Mouse (Mus musculus): Measurements from ENCODE around the gene Pigo.

DNA sequence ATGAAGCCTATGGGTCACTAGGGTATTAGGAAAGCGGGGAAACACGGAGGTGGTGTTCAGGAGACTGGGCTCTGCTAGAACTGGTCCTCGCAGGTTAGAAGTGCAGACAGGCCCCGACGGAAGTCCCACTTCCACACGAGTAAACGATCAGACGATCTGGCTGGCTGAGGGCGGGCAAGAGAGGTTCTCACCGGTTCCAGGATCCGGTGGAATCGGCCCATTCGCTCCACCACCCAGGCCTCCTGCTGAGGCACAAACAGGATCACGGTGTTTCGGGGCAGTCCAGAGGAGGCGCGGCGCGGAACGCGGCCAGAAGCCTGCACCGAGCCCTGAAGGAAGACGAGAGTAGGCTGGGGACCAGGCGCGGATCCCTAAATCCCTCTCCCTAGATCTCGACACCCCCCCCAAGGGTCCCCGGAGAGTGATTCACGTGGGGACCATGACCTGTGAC lies 5.2 kb upstream of the Pigo start:
- TF ChIP-seq POLR2A (IDR thresholded peaks at IDR 0.05; ENCODE audit: borderline replicate concordance, control insufficient read depth, low read depth, low read length) = no peak
- TF ChIP-seq CTCF (IDR thresholded peaks at IDR 0.05; ENCODE audit: control insufficient read depth, insufficient read depth, low read length) = no peak
